In the genomic region with DNA sequence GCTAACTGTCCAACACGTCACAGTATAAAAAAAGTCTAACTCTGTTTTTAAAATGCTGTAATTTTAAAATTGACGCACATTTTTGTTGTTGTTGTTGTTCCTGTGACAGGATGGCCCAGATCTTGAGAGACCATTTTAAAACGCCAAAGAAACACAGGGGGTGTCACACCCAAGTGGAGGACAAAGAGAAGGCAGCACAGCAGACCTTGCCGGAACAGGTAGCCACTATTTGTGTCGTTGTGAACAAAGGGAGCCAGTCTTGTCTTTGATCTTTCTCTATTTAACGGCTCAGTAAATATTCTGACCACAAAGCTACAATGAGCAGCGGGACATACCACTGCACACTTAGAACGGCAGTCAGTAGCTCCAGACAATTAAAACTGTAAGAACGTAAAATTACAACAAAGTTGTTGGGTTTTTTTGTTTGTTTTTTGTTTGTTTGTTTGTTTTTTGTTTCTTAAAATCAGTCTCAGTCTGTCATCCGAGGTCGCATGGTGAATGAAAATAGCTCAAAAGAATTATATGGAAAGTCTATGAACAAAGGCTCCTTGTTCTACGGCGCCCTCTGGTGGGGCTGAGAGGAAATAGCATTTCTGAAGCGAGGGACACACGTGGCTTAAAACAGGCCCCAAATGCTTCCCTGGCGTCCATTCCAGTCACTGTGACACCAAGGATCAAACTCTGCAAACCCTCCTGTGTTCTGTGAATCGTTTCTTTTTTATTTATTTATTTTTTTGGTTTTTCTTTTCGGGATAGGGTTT, we compare ENCODE assay signal across 8 mouse cellular contexts. TPM values are rescaled to one million over a fixed set of nuclear protein-coding genes. Genes with fewer than 3 reads are reported as not detected.
DNase-seq lines count a peak whose midpoint lies in the region; ATAC-seq and TF ChIP-seq lines count a peak whose summit lies in the region.

No protein-coding gene starts in this region.

- TF ChIP-seq CTCF in G1E (IDR thresholded peaks at IDR 0.05; ENCODE audit: low read depth, low read length): peak; percentile 64
- peak; percentile 90 for TF ChIP-seq CTCF in lung, postnatal 0 days (IDR thresholded peaks at IDR 0.05)

- H3K27me3 ChIP-seq in G1E (ENCODE audit: insufficient read depth, low read length): peaks cover 14% of the 10 kb centered on the region
- H3K27me3 ChIP-seq in hindbrain, embryonic 10.5 days (ENCODE audit: insufficient read depth, poor library complexity, severe bottlenecking): no peaks in the 10 kb centered on the region
- no peaks in the 10 kb centered on the region for H3K27me3 ChIP-seq in lung, postnatal 0 days (replicated peaks; ENCODE audit: insufficient read depth, low read length)

- ATAC-seq in G1E (ENCODE audit: extremely low read depth, insufficient number of reproducible peaks, low FRiP score, poor library complexity, severe bottlenecking): peak; percentile 55
- peak; percentile 30; the same call in 1 of the 2 replicates for ATAC-seq in frontal cortex, adult (ENCODE audit: low TSS enrichment)
- peak; percentile 59 for ATAC-seq in lung, postnatal 0 days

- peak overlapping the region; percentile 46 for H3K4me2 ChIP-seq in lung, postnatal 0 days (replicated peaks; ENCODE audit: low read depth, low read length)

- H3K4me1 ChIP-seq in G1E (ENCODE audit: insufficient read depth, low read depth, low read length): peaks cover 11% of the 10 kb centered on the region
- peaks cover 59% of the 10 kb centered on the region for H3K4me1 ChIP-seq in hindbrain, embryonic 10.5 days (replicated peaks)
- H3K4me1 ChIP-seq in lung, postnatal 0 days (ENCODE audit: insufficient read depth, low read depth, low read length): no peaks in the 10 kb centered on the region

- H3K4me3 ChIP-seq in G1E (ENCODE audit: low read depth, low read length): peak overlapping the region; percentile 64; the same call in 1 of the 2 replicates
- H3K4me3 ChIP-seq in hindbrain, embryonic 10.5 days: peak overlapping the region; percentile 51
- no peak overlapping the region for H3K4me3 ChIP-seq in lung, postnatal 0 days (ENCODE audit: low read depth, low read length)

- peak overlapping the region; percentile 94 for H3K27ac ChIP-seq in hindbrain, embryonic 10.5 days
- 0 out of 2 replicates have a peak overlapping the region, but pooled peaks have one; percentile 6 for H3K27ac ChIP-seq in lung, postnatal 0 days (ENCODE audit: low read length)

- no peaks in the 10 kb centered on the region for H3K9me3 ChIP-seq in G1E (replicated peaks)
- no peaks in the 10 kb centered on the region for H3K9me3 ChIP-seq in hindbrain, embryonic 10.5 days
- H3K9me3 ChIP-seq in lung, postnatal 0 days (ENCODE audit: low read length): no peaks in the 10 kb centered on the region

- no peak for TF ChIP-seq EP300 in lung, postnatal 0 days (IDR thresholded peaks at IDR 0.05)

- no peaks in the 10 kb centered on the region for H3K36me3 ChIP-seq in G1E (replicated peaks)
- no peaks in the 10 kb centered on the region for H3K36me3 ChIP-seq in hindbrain, embryonic 10.5 days
- H3K36me3 ChIP-seq in lung, postnatal 0 days (ENCODE audit: insufficient read depth, low read length): no peaks in the 10 kb centered on the region

- no peak overlapping the region for H3K9ac ChIP-seq in lung, postnatal 0 days (replicated peaks; ENCODE audit: low read depth)

- peak; percentile 61 for DNase-seq in G1E (ENCODE audit: low spot score)
- DNase-seq in cerebellum, adult 8-10 months: peak; percentile 77
- DNase-seq in hindbrain, embryonic 10.5 days (ENCODE audit: low spot score): peak; percentile 86
- peak; percentile 77 for DNase-seq in layer of hippocampus, adult 9-11 months
- peak; percentile 88 for DNase-seq in lung, postnatal 0 days (ENCODE audit: low spot score)
- DNase-seq in ovary, postnatal 14 days (ENCODE audit: low spot score): peak; percentile 70
- peak; percentile 85 for DNase-seq in thymus, postnatal 14 days

- WGBS in hindbrain, embryonic 10.5 days: 3% methylated on average over 18 of the region's 18 CpGs
- 4% methylated on average over 18 of the region's 18 CpGs for WGBS in lung, postnatal 0 days

RNA-seq across cellular contexts. Expression of a gene that starts 16.7 kb away (rescaled TPM):
- total RNA-seq in G1E (2014; fragmentation: Nextera tagmentation) (not detected in 2 replicates), G1E (2017) (not detected in 2 replicates)
- polyA plus RNA-seq in G1E (2012): not detected in 2 replicates
- polyA plus RNA-seq in hindbrain, embryonic 10.5 days (2016; fragmentation: Nextera tagmentation; extraction: Ambion mirVana): 0.42 and 0.82 TPM in 2 replicates
- 0.93 and 1.3 TPM in 2 replicates for polyA plus RNA-seq in lung, postnatal 0 days (2015; fragmentation: Nextera tagmentation; extraction: Ambion mirVana)

RNA-seq across cellular contexts. Expression of a gene that starts 35.2 kb away (rescaled TPM):
- total RNA-seq in G1E (2014; fragmentation: Nextera tagmentation) (0.68 TPM in 1 of 2 replicates, not detected in the other), G1E (2017) (0.06 and 0.27 TPM in 2 replicates)
- polyA plus RNA-seq in G1E (2012): 0.27 and 0.29 TPM in 2 replicates
- polyA plus RNA-seq in hindbrain, embryonic 10.5 days (2016; fragmentation: Nextera tagmentation; extraction: Ambion mirVana): 0.44 and 0.89 TPM in 2 replicates
- 7.6 and 7.7 TPM in 2 replicates for polyA plus RNA-seq in lung, postnatal 0 days (2015; fragmentation: Nextera tagmentation; extraction: Ambion mirVana)
